Mouse (Mus musculus): ENCODE results near the gene Fmo6. TPM values are rescaled to one million over a fixed set of nuclear protein-coding genes. Genes with fewer than 3 reads are reported as not detected.

Fmo6 gene
- polyA plus RNA-seq, 1 experiment from 2014 or later = 4.0 TPM

DNA sequence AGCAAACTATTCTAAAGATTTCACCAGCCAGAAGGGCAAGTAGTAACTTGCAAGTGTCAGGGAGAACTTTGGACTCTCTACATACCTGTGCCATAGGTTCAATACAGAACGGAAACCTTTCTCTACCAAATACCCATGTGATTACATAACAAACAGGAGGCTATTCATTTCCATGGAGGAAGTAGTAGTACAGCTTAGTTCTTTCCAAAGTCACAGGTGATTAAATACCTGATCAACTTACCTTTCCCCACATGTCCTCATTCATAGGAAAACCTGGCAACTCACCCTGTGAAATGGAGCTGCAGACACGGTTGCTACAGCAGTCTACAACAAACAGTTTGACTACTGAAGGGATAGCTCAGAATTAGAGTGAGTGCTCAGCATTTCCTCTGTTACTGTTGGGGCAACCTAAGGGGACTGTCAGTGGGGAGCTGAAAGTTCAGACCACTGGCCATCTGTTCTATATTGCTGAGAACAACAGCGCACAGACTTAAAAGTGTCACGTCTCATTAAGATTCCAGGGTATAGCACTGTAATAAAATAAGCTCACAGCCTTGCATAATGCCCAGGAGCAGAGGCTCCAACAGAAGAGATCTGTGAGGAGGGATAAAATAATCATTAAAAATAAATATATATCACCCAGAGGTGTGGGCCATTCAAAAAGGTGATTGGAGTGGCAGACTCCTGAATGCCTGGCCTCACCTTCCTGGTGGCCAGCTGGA, 9.7 kb upstream of the Fmo6 start:
- H3K4me2 ChIP-seq (ENCODE audit: low read depth, low read length) = no peak overlapping the region
- 0 out of 2 replicates have a peak, but pooled peaks cover 8% of the 10 kb centered on the region for H3K4me1 ChIP-seq (ENCODE audit: control insufficient read depth, insufficient read depth, low read length)
- H3K9me3 ChIP-seq (ENCODE audit: control insufficient read depth, low read length) = no peaks in the 10 kb centered on the region
- WGBS = 43% methylated on average over 4 of the region's 4 CpGs
- ATAC-seq (ENCODE audit: low read depth) (peak; percentile 83; the same call in 1 of the 2 replicates), DNase-seq (ENCODE audit: low spot score) (peak; percentile 54)
- H3K27me3 ChIP-seq (replicated peaks; ENCODE audit: control insufficient read depth, insufficient read depth, low read length) = no peaks in the 10 kb centered on the region
- no peak overlapping the region for H3K4me3 ChIP-seq (ENCODE audit: low read depth, low read length)
- no peak overlapping the region for H3K27ac ChIP-seq (replicated peaks; ENCODE audit: low read depth, low read length)
- no peak overlapping the region for H3K9ac ChIP-seq (ENCODE audit: low read depth, low read length)
- H3K36me3 ChIP-seq (ENCODE audit: control insufficient read depth, insufficient read depth, low read length) = no peaks in the 10 kb centered on the region

DNA sequence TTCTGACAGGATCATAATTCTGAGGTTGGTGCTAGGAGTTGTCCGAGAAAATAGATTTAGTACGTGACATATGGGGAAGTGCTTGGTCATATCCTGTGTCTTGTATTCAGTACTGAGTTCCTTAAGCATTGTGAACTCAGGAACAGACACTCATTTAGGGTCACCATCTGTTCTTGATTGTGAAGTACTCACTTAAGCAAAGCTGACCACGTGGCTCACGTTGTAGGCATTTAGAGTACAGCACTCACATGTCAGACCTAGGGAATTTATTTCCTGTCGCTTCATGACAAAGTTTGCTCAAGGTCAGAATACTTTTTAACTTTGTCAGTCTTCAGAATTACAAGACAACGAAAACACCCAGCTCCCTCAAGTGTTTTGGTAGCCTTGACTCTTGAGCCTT, 6.4 kb upstream of the Fmo6 start:
- Histone ChIP-seq H3K4me3 (ENCODE audit: low read depth, low read length) (no peak overlapping the region), H3K9ac (ENCODE audit: low read depth, low read length) (no peak overlapping the region), H3K36me3 (ENCODE audit: control insufficient read depth, insufficient read depth, low read length) (no peaks in the 10 kb centered on the region), H3K4me2 (ENCODE audit: low read depth, low read length) (no peak overlapping the region), H3K9me3 (ENCODE audit: control insufficient read depth, low read length) (no peaks in the 10 kb centered on the region), H3K4me1 (ENCODE audit: control insufficient read depth, insufficient read depth, low read length) (0 out of 2 replicates have a peak, but pooled peaks cover 8% of the 10 kb centered on the region), H3K27me3 (replicated peaks; ENCODE audit: control insufficient read depth, insufficient read depth, low read length) (no peaks in the 10 kb centered on the region), H3K27ac (replicated peaks; ENCODE audit: low read depth, low read length) (no peak overlapping the region)
- peak; percentile 16 for DNase-seq (ENCODE audit: low spot score)
- no peak for ATAC-seq (ENCODE audit: low read depth)
- WGBS = 33% methylated on average over 6 of the region's 6 CpGs

DNA sequence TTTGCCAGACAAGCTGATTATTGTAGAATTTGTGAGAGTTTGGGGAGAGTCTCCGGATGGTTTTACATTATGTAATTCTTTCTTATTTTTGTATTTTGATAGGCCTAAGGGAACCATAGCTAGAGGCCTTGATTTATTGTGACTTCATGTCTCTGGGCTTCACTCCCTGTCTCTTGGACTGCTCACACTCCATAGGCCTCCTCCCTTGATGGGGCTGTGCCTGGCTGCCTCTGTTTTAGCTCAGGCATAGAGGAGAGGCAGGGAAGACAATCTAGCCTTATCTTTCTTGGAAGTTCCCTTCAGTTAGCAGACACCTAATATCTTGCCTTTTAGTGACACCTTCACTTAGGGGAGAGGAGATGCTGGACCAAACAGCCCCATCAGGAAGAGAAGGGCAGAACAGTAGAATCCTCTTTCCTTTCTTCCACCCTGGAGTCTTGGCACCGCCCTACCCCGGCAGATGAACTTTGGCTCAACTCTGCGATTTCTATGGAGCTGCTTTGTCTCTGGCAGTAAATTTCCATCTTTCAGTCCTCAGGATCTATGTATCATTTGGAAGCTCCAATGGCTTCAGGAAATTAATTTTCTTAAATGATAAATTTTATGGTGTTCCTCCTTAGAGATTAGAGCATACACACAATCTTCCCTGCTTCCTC, 1.5 kb upstream of the Fmo6 start:
- H3K4me1 ChIP-seq (ENCODE audit: control insufficient read depth, insufficient read depth, low read length) = peaks cover 7% of the 10 kb centered on the region
- 0 out of 2 replicates have a peak overlapping the region, but pooled peaks have one; percentile 19 for H3K27ac ChIP-seq (replicated peaks; ENCODE audit: low read depth, low read length)
- no peak overlapping the region for H3K4me3 ChIP-seq (ENCODE audit: low read depth, low read length)
- H3K9ac ChIP-seq (ENCODE audit: low read depth, low read length) = no peak overlapping the region
- peak; percentile 68 for DNase-seq (ENCODE audit: low spot score)
- no peak overlapping the region for H3K4me2 ChIP-seq (ENCODE audit: low read depth, low read length)
- no peaks in the 10 kb centered on the region for H3K27me3 ChIP-seq (replicated peaks; ENCODE audit: control insufficient read depth, insufficient read depth, low read length)
- no peaks in the 10 kb centered on the region for H3K9me3 ChIP-seq (ENCODE audit: control insufficient read depth, low read length)
- H3K36me3 ChIP-seq (ENCODE audit: control insufficient read depth, insufficient read depth, low read length) = no peaks in the 10 kb centered on the region
- WGBS = 72% methylated on average over 4 of the region's 4 CpGs
- ATAC-seq (ENCODE audit: low read depth) = peak; percentile 79; the same call in 1 of the 2 replicates

- peak overlapping the region; percentile 19; the same call in 1 of the 2 replicates for H3K27ac ChIP-seq (replicated peaks; ENCODE audit: low read depth, low read length)
- H3K4me1 ChIP-seq (ENCODE audit: control insufficient read depth, insufficient read depth, low read length) = peaks cover 7% of the 10 kb centered on the region
- peak; percentile 34; the same call in 1 of the 2 replicates for ATAC-seq (ENCODE audit: low read depth)
- 60% methylated on average over 5 of the region's 5 CpGs for WGBS
- no peak overlapping the region for H3K9ac ChIP-seq (ENCODE audit: low read depth, low read length)
- no peaks in the 10 kb centered on the region for H3K9me3 ChIP-seq (ENCODE audit: control insufficient read depth, low read length)
- H3K36me3 ChIP-seq (ENCODE audit: control insufficient read depth, insufficient read depth, low read length) = no peaks in the 10 kb centered on the region
- no peaks in the 10 kb centered on the region for H3K27me3 ChIP-seq (replicated peaks; ENCODE audit: control insufficient read depth, insufficient read depth, low read length)
- H3K4me3 ChIP-seq (ENCODE audit: low read depth, low read length) = no peak overlapping the region
- DNase-seq (ENCODE audit: low spot score) = peak; percentile 55
- no peak overlapping the region for H3K4me2 ChIP-seq (ENCODE audit: low read depth, low read length)
These were observed 818 bp upstream of the Fmo6 start for GRCm38 (mm10) chr1:162937970-162938695.

- ATAC-seq (ENCODE audit: low read depth) = 0 out of 2 replicates have a peak, but pooled peaks have one; percentile 20
- Histone ChIP-seq H3K4me3 (ENCODE audit: low read depth, low read length) (no peak overlapping the region), H3K4me1 (ENCODE audit: control insufficient read depth, insufficient read depth, low read length) (peaks cover 7% of the 10 kb centered on the region), H3K27me3 (replicated peaks; ENCODE audit: control insufficient read depth, insufficient read depth, low read length) (no peaks in the 10 kb centered on the region), H3K9me3 (ENCODE audit: control insufficient read depth, low read length) (no peaks in the 10 kb centered on the region), H3K4me2 (ENCODE audit: low read depth, low read length) (no peak overlapping the region), H3K36me3 (ENCODE audit: control insufficient read depth, insufficient read depth, low read length) (no peaks in the 10 kb centered on the region), H3K27ac (replicated peaks; ENCODE audit: low read depth, low read length) (no peak overlapping the region), H3K9ac (ENCODE audit: low read depth, low read length) (no peak overlapping the region)
- DNase-seq (ENCODE audit: low spot score) = peak; percentile 44
- WGBS = 52% methylated on average over 4 of the region's 4 CpGs
These were observed 2.8 kb downstream of the Fmo6 start for GRCm38 (mm10) chr1:162934374-162935012.

DNA sequence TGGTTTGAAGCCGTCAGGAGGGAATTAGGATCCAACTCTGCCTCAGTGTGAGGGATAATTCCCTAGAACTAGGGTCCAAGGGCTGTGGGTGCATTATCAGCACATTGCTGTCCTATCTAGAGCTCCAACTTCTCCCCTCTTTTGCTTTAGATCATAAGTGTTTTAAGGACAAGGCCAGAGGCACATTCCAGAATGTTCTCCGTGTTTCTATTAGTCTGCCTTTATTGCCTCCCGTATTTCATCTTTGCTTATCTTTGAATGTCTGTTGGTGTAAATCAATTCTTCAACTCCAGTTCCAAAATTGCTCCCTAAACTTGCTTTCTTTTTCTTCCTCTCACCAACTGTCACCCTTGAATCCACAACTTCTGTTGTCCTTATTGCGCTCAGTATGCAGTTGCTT, 4.9 kb downstream of the Fmo6 start:
- no peak for ATAC-seq (ENCODE audit: low read depth)
- WGBS = 81% methylated on average over 4 of the region's 4 CpGs

DNA sequence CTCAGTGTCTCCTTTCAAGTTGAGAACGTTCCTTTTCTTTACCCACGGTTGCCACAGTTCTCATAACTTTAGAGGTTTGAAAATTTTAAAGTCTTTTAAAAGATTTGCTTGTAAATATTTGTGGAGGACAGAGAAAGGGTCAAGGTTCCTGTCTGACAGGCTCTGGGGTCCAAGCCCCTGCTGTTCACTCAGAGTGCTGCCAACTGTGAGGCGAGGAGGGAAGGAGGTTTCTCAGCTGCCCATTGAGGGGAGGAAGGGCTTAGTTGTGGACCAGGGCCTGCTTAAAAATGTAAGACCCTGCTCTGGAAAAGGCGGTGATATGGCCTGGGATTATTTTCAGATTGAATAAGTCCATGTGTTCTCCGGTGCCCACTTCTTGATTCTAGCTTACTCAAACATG, 5.4 kb downstream of the Fmo6 start:
- Histone ChIP-seq H3K4me3 (ENCODE audit: low read depth, low read length) (no peak overlapping the region), H3K9me3 (ENCODE audit: control insufficient read depth, low read length) (no peaks in the 10 kb centered on the region), H3K4me2 (ENCODE audit: low read depth, low read length) (no peak overlapping the region), H3K27ac (replicated peaks; ENCODE audit: low read depth, low read length) (no peak overlapping the region), H3K27me3 (replicated peaks; ENCODE audit: control insufficient read depth, insufficient read depth, low read length) (no peaks in the 10 kb centered on the region), H3K4me1 (ENCODE audit: control insufficient read depth, insufficient read depth, low read length) (peaks cover 7% of the 10 kb centered on the region), H3K9ac (ENCODE audit: low read depth, low read length) (no peak overlapping the region), H3K36me3 (ENCODE audit: control insufficient read depth, insufficient read depth, low read length) (no peaks in the 10 kb centered on the region)
- no peak for ATAC-seq (ENCODE audit: low read depth)
- no peak for DNase-seq (ENCODE audit: low spot score)
- WGBS = 70% methylated on average over 5 of the region's 5 CpGs

More for the DNA sequence above, 4.9 kb downstream of the Fmo6 start:
- Histone ChIP-seq H3K27me3 (replicated peaks; ENCODE audit: control insufficient read depth, insufficient read depth, low read length) (no peaks in the 10 kb centered on the region), H3K36me3 (ENCODE audit: control insufficient read depth, insufficient read depth, low read length) (no peaks in the 10 kb centered on the region), H3K4me2 (ENCODE audit: low read depth, low read length) (no peak overlapping the region), H3K4me1 (ENCODE audit: control insufficient read depth, insufficient read depth, low read length) (peaks cover 7% of the 10 kb centered on the region), H3K27ac (replicated peaks; ENCODE audit: low read depth, low read length) (no peak overlapping the region), H3K9ac (ENCODE audit: low read depth, low read length) (no peak overlapping the region), H3K9me3 (ENCODE audit: control insufficient read depth, low read length) (no peaks in the 10 kb centered on the region), H3K4me3 (ENCODE audit: low read depth, low read length) (no peak overlapping the region)
- no peak for DNase-seq (ENCODE audit: low spot score)

DNA sequence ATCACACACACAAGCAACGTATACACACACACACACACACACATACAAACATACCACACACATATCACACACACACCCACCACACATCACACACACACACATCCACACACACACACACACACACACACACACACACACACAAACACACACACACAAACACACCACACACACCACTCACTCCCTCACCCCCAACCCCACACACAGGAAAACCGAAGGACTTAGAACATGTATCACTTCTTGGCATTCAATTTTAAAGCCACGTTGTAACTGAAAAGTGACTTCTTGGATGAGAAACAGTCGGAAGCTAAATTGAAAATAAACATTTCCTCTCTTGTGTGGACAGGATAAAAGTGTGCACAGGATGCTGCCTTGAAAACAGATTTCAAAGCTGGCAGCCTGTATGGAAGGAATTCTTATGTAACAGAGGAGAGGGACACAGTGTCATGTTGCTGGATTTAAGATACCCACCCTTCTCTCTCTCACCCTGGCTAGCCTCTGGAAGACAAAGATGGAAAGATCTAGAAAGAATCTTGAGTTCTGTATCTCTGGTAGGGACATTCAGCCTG, 5.9 kb downstream of the Fmo6 start:
- no peak for ATAC-seq (ENCODE audit: low read depth)
- H3K4me1 ChIP-seq (ENCODE audit: control insufficient read depth, insufficient read depth, low read length) = peaks cover 7% of the 10 kb centered on the region
- no peak overlapping the region for H3K9ac ChIP-seq (ENCODE audit: low read depth, low read length)
- 58% methylated on average over 4 of the region's 4 CpGs for WGBS
- H3K4me3 ChIP-seq (ENCODE audit: low read depth, low read length) = no peak overlapping the region
- no peak overlapping the region for H3K27ac ChIP-seq (replicated peaks; ENCODE audit: low read depth, low read length)
- no peaks in the 10 kb centered on the region for H3K36me3 ChIP-seq (ENCODE audit: control insufficient read depth, insufficient read depth, low read length)
- H3K9me3 ChIP-seq (ENCODE audit: control insufficient read depth, low read length) = no peaks in the 10 kb centered on the region
- DNase-seq (ENCODE audit: low spot score) = peak; percentile 34
- H3K27me3 ChIP-seq (replicated peaks; ENCODE audit: control insufficient read depth, insufficient read depth, low read length) = no peaks in the 10 kb centered on the region
- H3K4me2 ChIP-seq (ENCODE audit: low read depth, low read length) = no peak overlapping the region
